Mouse (Mus musculus): Measurements from ENCODE around the gene Vps50. TPM values are rescaled to one million over a fixed set of nuclear protein-coding genes. Genes with fewer than 3 reads are reported as not detected.

The Vps50 gene
- polyA plus RNA-seq, 1 experiment, result 12.0 TPM

Other genes starting within 250 kb of the Vps50 start
- gene Samd9l, start 98.8 kb upstream of the Vps50 start, polyA plus RNA-seq (2012; rRNA removed), result 9.5 and 9.8 TPM in 2 replicates
- gene Hepacam2, start 84 bp upstream of the Vps50 start, polyA plus RNA-seq (2012; rRNA removed), result 1.1 and 2.0 TPM in 2 replicates